16 mouse cellular contexts compared by ENCODE assay signal in the genomic region with DNA sequence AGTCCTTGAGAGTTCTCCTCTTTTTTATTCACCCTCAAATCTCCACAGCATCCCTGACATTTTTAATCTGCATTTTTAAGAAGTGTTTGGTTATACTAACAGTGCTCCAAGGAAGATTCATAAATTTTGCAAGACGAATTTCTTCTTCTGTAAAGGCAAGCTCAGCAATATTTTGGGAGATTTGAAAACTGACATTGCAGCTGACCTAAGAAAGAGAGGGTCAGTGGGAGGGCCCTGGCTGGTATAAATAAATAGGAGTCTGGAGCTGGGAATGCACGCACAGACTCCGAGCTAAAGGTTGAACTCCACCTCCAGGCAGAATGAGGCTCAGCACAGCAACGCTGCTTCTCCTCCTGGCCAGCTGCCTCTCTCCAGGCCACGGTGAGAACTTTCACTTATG. TPM values are rescaled to one million over a fixed set of nuclear protein-coding genes. Genes with fewer than 3 reads are reported as not detected.
"Had no signal": no experiment of that assay in that cellular context is flagged by ENCODE, and none has a peak within 500 bp of the region (broad histone marks: within the 10 kb centered on the region; RNA-seq: fewer than 3 reads in every experiment).

A gene (plus strand): TSS at position 301 of the 400 bp plus-strand sequence.

- H3K4me1 ChIP-seq: kidney, embryonic 15.5 days; limb, embryonic 13.5 days; midbrain, embryonic 13.5 days; neural tube, embryonic 15.5 days had no signal

- ATAC-seq: midbrain, embryonic 13.5 days had no signal

- H3K27me3 ChIP-seq: kidney, embryonic 15.5 days; limb, embryonic 13.5 days; midbrain, embryonic 13.5 days; neural tube, embryonic 15.5 days had no signal

- H3K4me3 ChIP-seq: kidney, embryonic 15.5 days; limb, embryonic 13.5 days; midbrain, embryonic 13.5 days; neural tube, embryonic 15.5 days had no signal

- DNase-seq: kidney, adult 2 months; kidney, postnatal 14 days; left cerebral cortex, postnatal 4 days; lung, adult 18-20 months; lung, postnatal 14 days; thymus, adult 2 months; thymus, postnatal 25 days had no signal

- H3K36me3 ChIP-seq: kidney, embryonic 15.5 days; limb, embryonic 13.5 days; midbrain, embryonic 13.5 days; neural tube, embryonic 15.5 days had no signal

- H3K9ac ChIP-seq: kidney, embryonic 15.5 days; limb, embryonic 13.5 days; liver, embryonic 14.5 days; midbrain, embryonic 13.5 days; neural tube, embryonic 15.5 days had no signal

- H3K9me3 ChIP-seq: kidney, embryonic 15.5 days; limb, embryonic 13.5 days; midbrain, embryonic 13.5 days; neural tube, embryonic 15.5 days had no signal

- H3K4me2 ChIP-seq: kidney, embryonic 15.5 days; limb, embryonic 13.5 days; midbrain, embryonic 13.5 days; neural tube, embryonic 15.5 days had no signal

- H3K27ac ChIP-seq: kidney, embryonic 15.5 days; limb, embryonic 13.5 days; liver, embryonic 14.5 days; midbrain, embryonic 13.5 days; neural tube, embryonic 15.5 days had no signal

RNA-seq across cellular contexts. Expression of the gene that starts here (rescaled TPM):
- total RNA-seq: layer of hippocampus, postnatal 14 days; left cerebral cortex, adult 18-20 months; left cerebral cortex, postnatal 10 days; left cerebral cortex, postnatal 4 days had no signal
- polyA plus RNA-seq: midbrain, embryonic 13.5 days; testis, adult 2 months had no signal
